Mouse (Mus musculus): ENCODE results near the gene Ets1.

- TF ChIP-seq POLR2A (IDR thresholded peaks at IDR 0.05; ENCODE audit: borderline replicate concordance, insufficient read depth, low read length): no peak
- no peak for TF ChIP-seq CTCF (IDR thresholded peaks at IDR 0.05; ENCODE audit: borderline replicate concordance, insufficient read depth, low read depth, low read length)
Observed at GRCm38 (mm10) chr9:32743642-32744161, 107.7 kb downstream of the Ets1 start.

Measured in cerebellum, adult 2 months (tissue).